Mouse (Mus musculus): ENCODE data around the gene Clec3b. TPM values are rescaled to one million over a fixed set of nuclear protein-coding genes. Genes with fewer than 3 reads are reported as not detected.

The Clec3b gene
- polyA plus RNA-seq, 1 experiment from 2014 or later: not detected

DNA sequence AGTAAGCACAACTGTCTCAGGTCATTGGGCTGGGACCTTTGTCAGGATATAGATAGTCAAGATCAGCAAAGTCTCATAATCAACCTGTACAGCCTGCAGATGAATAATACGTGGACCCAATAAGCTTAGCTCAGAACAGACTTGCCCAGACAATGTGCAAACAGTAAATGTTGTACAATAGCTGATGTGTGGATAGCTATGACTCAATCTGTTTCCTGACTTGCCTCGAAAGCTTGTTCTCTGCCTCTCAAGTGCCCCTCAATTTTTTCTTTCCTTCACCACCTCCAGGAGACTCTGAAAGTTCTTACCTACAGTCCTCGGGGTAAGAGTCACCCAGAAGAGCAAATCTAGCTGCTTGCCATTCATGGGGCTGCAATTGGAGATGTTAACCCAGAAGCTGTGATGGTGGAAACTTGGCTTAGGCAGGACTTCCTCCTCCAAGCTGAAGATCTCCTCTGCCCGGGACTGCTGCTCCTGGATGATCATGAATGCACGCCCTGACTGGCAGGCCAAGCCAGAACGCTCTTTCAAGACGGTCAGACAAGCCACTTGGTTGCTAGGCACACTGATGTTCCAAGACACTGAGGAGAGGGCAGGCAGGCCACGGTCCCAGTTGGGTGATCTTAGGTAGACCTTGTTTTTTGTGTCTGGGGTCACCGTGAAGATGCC, 26.8 kb downstream of the Clec3b start:
- no peak for ATAC-seq (ENCODE audit: insufficient number of reproducible peaks, low FRiP score)
- Histone ChIP-seq H3K27me3 (replicated peaks) (0 out of 2 replicates have a peak, but pooled peaks cover 4% of the 10 kb centered on the region), H3K36me3 (no peaks in the 10 kb centered on the region), H3K4me2 (no peak overlapping the region), H3K9me3 (replicated peaks) (no peaks in the 10 kb centered on the region), H3K4me1 (replicated peaks) (no peaks in the 10 kb centered on the region), H3K4me3 (no peak overlapping the region), H3K9ac (no peak overlapping the region), H3K27ac (ENCODE audit: poor library complexity, severe bottlenecking) (no peak overlapping the region)
- 73% methylated on average over 9 of the region's 9 CpGs for WGBS

DNA sequence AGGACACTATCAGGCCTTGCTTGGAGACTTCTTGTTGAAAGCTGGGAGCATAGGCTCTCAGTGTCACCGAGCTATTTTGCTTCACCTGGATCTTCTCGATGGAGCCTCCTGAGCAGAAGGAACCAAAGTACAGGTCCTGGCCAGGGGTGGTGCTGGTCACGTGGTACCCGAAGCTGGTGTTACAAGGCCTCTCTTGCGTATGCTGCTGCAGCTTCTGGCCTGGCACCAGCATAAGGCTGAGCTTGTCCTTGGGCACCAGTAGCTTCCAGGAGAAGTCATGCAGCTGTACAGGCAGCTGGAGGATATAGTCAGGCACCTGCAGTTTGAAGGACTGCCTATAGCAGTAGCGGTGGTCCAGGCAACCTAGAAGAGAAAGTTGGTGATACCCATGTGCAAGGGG, 29.3 kb downstream of the Clec3b start:
- ATAC-seq (ENCODE audit: insufficient number of reproducible peaks, low FRiP score): no peak
- no peak overlapping the region for H3K4me3 ChIP-seq
- no peak overlapping the region for H3K4me2 ChIP-seq
- no peaks in the 10 kb centered on the region for H3K9me3 ChIP-seq (replicated peaks)
- H3K4me1 ChIP-seq (replicated peaks): no peaks in the 10 kb centered on the region
- no peak overlapping the region for H3K9ac ChIP-seq
- H3K27ac ChIP-seq (ENCODE audit: poor library complexity, severe bottlenecking): no peak overlapping the region
- 0 out of 2 replicates have a peak, but pooled peaks cover 4% of the 10 kb centered on the region for H3K27me3 ChIP-seq (replicated peaks)
- WGBS: 80% methylated on average over 6 of the region's 6 CpGs
- no peaks in the 10 kb centered on the region for H3K36me3 ChIP-seq

DNA sequence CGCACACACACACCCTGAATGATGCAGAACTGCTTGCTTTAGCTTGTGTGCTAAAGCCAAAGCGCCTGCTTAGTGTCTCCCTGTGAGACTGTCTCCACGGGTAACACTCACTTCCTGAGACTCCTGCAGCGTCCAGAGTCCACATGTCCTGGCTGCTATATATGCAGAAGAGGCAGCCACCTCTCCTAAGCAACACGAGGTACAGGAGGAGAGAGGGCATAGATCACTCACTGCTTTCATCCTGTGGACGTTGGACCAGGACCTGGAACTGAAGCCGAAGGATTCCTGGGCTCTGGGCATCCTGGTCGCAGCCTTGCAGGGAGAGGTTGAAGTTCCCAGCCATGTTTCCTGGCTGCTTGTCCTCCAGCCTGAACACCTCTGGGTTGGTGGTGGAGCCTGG, 32.5 kb downstream of the Clec3b start:
- 64% methylated on average over 8 of the region's 8 CpGs for WGBS
- no peaks in the 10 kb centered on the region for H3K9me3 ChIP-seq (replicated peaks)
- 0 out of 2 replicates have a peak, but pooled peaks cover 4% of the 10 kb centered on the region for H3K27me3 ChIP-seq (replicated peaks)
- no peak for ATAC-seq (ENCODE audit: insufficient number of reproducible peaks, low FRiP score)
- no peaks in the 10 kb centered on the region for H3K36me3 ChIP-seq
- H3K27ac ChIP-seq (ENCODE audit: poor library complexity, severe bottlenecking): no peak overlapping the region
- H3K4me2 ChIP-seq: no peak overlapping the region
- H3K9ac ChIP-seq: no peak overlapping the region
- no peaks in the 10 kb centered on the region for H3K4me1 ChIP-seq (replicated peaks)
- no peak overlapping the region for H3K4me3 ChIP-seq

DNA sequence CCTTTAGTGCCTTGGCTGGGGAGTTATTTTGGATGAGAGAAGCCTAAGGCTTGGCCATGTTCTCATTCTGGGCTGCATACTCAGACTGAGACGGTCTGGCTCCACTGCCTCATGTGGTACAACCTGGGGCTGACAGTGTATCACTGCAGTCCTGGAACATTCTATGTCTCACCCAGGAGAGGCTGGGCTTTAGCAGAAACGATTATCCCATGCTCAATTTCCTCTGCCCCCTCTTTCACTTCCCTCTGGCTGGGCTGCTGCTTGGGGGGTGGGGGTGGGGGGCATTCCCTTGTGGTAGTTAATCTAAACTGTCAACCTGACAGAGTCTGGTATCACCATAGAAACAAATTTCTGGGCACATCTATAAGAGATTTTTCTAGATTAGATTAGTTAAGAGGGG, 34.8 kb downstream of the Clec3b start:
- ATAC-seq (ENCODE audit: insufficient number of reproducible peaks, low FRiP score): no peak
- WGBS: 55% methylated on average over 2 of the region's 2 CpGs
- no peaks in the 10 kb centered on the region for H3K36me3 ChIP-seq

DNA sequence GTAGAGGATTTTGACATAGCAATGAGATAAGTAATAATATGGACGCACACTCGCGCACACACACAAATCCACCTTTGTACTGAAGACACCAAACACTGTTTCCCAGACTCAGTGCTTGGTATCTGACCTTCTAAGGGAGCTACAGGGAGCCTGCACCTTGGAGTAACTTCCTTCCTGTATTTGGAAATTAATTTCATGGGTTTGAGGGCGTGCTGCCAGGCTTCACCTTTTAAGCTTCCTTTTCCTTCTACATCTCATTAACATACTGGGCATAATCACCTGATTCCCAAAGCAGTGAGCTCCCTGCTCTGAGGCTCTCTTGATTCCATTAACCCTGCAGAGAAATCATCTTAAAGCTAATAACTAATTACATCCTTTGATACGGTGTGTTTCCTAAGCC, 35.4 kb downstream of the Clec3b start:
- no peak for ATAC-seq (ENCODE audit: insufficient number of reproducible peaks, low FRiP score)
- Histone ChIP-seq H3K4me1 (replicated peaks) (no peaks in the 10 kb centered on the region), H3K9ac (no peak overlapping the region), H3K4me3 (no peak overlapping the region), H3K27ac (ENCODE audit: poor library complexity, severe bottlenecking) (no peak overlapping the region), H3K4me2 (no peak overlapping the region), H3K27me3 (replicated peaks) (0 out of 2 replicates have a peak, but pooled peaks cover 4% of the 10 kb centered on the region), H3K9me3 (replicated peaks) (no peaks in the 10 kb centered on the region), H3K36me3 (no peaks in the 10 kb centered on the region)
- 83% methylated on average over 5 of the region's 5 CpGs for WGBS

More for the DNA sequence above, 34.8 kb downstream of the Clec3b start:
- H3K9ac ChIP-seq: no peak overlapping the region
- H3K4me1 ChIP-seq (replicated peaks): no peaks in the 10 kb centered on the region
- H3K27me3 ChIP-seq (replicated peaks): 0 out of 2 replicates have a peak, but pooled peaks cover 4% of the 10 kb centered on the region
- no peaks in the 10 kb centered on the region for H3K9me3 ChIP-seq (replicated peaks)
- no peak overlapping the region for H3K4me2 ChIP-seq
- H3K4me3 ChIP-seq: no peak overlapping the region
- H3K27ac ChIP-seq (ENCODE audit: poor library complexity, severe bottlenecking): no peak overlapping the region

DNA sequence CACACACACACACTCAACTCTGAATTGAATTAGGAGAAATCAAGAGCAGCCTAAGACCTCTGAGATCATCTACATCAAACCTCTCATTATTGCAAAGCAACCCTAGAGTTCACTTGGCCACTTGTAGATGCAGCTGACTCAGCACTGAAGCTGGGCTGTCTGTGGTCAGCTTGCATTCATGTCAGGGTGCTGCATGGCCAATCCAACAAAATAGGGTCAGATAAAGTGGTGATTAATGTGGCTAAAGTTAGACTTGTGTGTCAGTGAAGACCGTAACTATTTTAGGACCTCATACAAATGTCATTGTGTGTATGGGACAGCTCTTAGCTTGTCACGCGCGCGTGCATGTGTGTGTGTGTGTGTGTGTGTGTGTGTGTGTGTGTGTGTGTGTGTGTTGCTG, 36.8 kb downstream of the Clec3b start:
- H3K4me2 ChIP-seq: no peak overlapping the region
- 82% methylated on average over 5 of the region's 5 CpGs for WGBS
- H3K4me1 ChIP-seq (replicated peaks): no peaks in the 10 kb centered on the region
- no peak overlapping the region for H3K27ac ChIP-seq (ENCODE audit: poor library complexity, severe bottlenecking)
- H3K36me3 ChIP-seq: no peaks in the 10 kb centered on the region
- H3K27me3 ChIP-seq (replicated peaks): no peaks in the 10 kb centered on the region
- no peak overlapping the region for H3K9ac ChIP-seq
- no peaks in the 10 kb centered on the region for H3K9me3 ChIP-seq (replicated peaks)
- no peak for ATAC-seq (ENCODE audit: insufficient number of reproducible peaks, low FRiP score)
- H3K4me3 ChIP-seq: no peak overlapping the region

DNA sequence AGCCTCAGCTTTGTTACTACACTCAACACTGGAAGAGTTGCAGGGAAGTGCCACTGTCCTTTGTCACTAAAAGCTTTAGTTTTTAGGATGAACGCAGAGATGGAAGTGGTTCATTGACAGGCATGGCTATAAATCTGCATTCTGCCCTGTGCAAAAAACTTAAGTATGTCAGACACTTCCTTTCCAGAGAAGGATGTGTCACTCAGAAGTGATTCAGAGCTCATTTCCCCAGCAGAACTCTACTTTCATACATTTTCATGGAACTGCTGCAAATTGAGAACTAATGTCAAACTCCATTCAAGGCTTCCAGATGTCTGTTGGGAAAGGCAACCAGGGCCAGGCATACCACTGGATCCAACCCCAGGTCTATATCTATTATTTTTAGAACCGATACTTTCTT, 37.5 kb downstream of the Clec3b start:
- no peak for ATAC-seq (ENCODE audit: insufficient number of reproducible peaks, low FRiP score)

DNA sequence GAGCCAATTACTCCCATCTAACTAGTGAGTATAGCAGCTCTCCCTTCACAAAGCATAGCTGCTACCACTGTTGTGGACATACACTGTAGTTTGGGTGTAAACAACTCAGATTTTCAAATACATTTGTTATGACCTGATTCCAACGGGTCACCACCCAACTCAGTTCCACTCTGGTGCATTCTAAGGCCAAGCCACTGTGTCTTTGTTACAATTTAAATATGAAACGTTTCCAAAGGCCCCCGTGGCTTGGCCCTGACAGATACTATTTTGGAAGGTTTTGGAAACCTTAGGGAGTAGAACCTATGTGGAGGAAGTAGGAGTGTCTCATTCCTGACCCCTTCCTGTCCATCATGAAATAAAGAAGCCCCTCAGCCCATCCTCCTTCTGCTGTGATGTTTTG, 49.4 kb downstream of the Clec3b start:
- Histone ChIP-seq H3K4me3 (no peak overlapping the region), H3K27ac (ENCODE audit: poor library complexity, severe bottlenecking) (no peak overlapping the region), H3K4me2 (no peak overlapping the region), H3K9me3 (replicated peaks) (peaks cover 3% of the 10 kb centered on the region; the same call in 1 of the 2 replicates), H3K36me3 (no peaks in the 10 kb centered on the region), H3K27me3 (replicated peaks) (no peaks in the 10 kb centered on the region), H3K9ac (no peak overlapping the region), H3K4me1 (replicated peaks) (no peaks in the 10 kb centered on the region)
- 66% methylated on average over 3 of the region's 3 CpGs for WGBS
- ATAC-seq (ENCODE audit: insufficient number of reproducible peaks, low FRiP score): no peak

More for the DNA sequence above, 37.5 kb downstream of the Clec3b start:
- Histone ChIP-seq H3K4me2 (no peak overlapping the region), H3K4me3 (no peak overlapping the region), H3K27me3 (replicated peaks) (no peaks in the 10 kb centered on the region), H3K9ac (no peak overlapping the region), H3K4me1 (replicated peaks) (no peaks in the 10 kb centered on the region), H3K27ac (ENCODE audit: poor library complexity, severe bottlenecking) (no peak overlapping the region), H3K36me3 (no peaks in the 10 kb centered on the region), H3K9me3 (replicated peaks) (no peaks in the 10 kb centered on the region)
- 90% methylated on average over 2 of the region's 2 CpGs for WGBS

DNA sequence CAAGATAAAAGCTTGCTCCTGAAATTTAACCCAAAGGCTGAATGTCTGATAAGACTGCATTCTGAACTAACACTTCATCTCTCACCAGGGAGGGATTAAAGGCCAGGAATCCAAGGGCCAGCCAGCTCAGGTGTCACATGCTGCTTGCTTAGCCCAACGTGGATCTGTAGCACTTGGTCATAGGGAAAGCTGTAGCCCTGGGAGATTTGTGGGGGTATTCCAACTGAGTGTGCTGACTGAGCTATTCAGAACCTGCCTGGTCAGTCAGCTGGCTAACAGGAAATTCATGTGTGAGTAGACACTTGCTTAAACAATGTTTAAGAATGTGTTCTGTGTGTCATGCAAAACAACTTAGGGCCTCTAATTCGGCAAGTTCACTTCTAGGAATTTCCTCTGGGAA, 55.8 kb downstream of the Clec3b start:
- Histone ChIP-seq H3K4me3 (no peak overlapping the region), H3K9ac (no peak overlapping the region), H3K4me2 (no peak overlapping the region), H3K27me3 (replicated peaks) (no peaks in the 10 kb centered on the region), H3K36me3 (no peaks in the 10 kb centered on the region), H3K27ac (ENCODE audit: poor library complexity, severe bottlenecking) (no peak overlapping the region), H3K9me3 (replicated peaks) (no peaks in the 10 kb centered on the region), H3K4me1 (replicated peaks) (peaks cover 5% of the 10 kb centered on the region; the same call in 1 of the 2 replicates)
- 35% methylated on average over 2 of the region's 2 CpGs for WGBS
- ATAC-seq (ENCODE audit: insufficient number of reproducible peaks, low FRiP score): no peak

DNA sequence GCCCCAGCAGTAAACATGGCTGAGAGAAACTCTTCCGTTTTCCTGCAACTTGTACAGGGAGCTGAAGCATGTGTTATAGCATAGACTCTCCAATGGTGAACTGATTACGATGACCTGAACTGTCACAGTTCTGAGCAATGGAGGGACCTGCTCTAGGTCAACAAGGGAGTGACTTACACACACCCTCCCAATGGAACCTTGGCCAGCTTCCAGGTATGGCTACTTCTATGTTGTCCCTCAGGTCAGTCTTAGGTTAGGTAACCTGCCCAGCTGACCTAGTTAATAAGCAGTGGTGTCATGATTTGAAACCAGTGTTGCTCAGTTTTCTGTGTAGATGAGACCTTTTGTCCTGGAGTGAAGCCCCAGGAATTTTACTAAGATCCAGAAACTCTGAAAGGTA, 56.2 kb downstream of the Clec3b start:
- 76% methylated on average over 2 of the region's 2 CpGs for WGBS
- Histone ChIP-seq H3K4me2 (no peak overlapping the region), H3K9me3 (replicated peaks) (no peaks in the 10 kb centered on the region), H3K9ac (no peak overlapping the region), H3K27ac (ENCODE audit: poor library complexity, severe bottlenecking) (no peak overlapping the region), H3K4me1 (replicated peaks) (peaks cover 5% of the 10 kb centered on the region; the same call in 1 of the 2 replicates), H3K4me3 (no peak overlapping the region), H3K27me3 (replicated peaks) (no peaks in the 10 kb centered on the region), H3K36me3 (no peaks in the 10 kb centered on the region)
- no peak for ATAC-seq (ENCODE audit: insufficient number of reproducible peaks, low FRiP score)

All from heart, embryonic 12.5 days (tissue).